ENCODE assay signal across 8 mouse cellular contexts in the genomic region with DNA sequence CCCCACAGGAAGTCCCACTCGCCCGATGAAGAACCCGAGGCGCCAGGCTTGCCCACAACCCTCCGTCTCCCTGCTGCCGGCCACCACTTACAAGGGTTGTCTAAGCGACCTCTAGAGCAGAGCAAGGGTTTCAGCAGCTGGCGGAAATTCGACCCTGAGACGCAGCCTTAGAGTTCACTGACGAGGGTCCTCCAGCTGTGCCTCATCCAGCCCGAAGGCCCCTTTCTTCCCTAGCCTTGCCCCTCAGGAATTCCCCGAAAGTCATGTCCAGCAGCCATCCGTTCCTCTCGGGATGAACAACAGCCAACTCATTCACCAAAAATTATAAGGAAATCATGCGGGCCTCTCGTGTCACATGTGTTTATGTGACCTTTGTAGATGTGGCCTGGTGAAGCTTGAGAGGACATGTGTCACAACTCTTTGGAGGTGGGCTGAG. TPM values are rescaled to one million over a fixed set of nuclear protein-coding genes. Genes with fewer than 3 reads are reported as not detected.
DNase-seq lines count a peak whose midpoint lies in the region; ATAC-seq and TF ChIP-seq lines count a peak whose summit lies in the region.

No protein-coding gene starts in this region.

- peak; percentile 78 for DNase-seq in kidney, postnatal 0 days (ENCODE audit: low spot score)
- no peak for DNase-seq in kidney, adult 11 months
- no peak for DNase-seq in intestine, embryonic 14.5 days (ENCODE audit: low spot score)
- DNase-seq in midbrain, embryonic 14.5 days, result no peak
- DNase-seq in right cerebral cortex, postnatal 25 days, result no peak
- no peak for DNase-seq in yolk sac, embryonic 10.5 days (ENCODE audit: low spot score)
- DNase-seq in right cerebral cortex, postnatal 10 days (ENCODE audit: low spot score in 2 of 2), result no peak

- peak overlapping the region; percentile 15; the same call in 1 of the 2 replicates for H3K9ac ChIP-seq in kidney, postnatal 0 days (ENCODE audit: low read depth, low read length)
- peak overlapping the region; percentile 49 for H3K9ac ChIP-seq in embryonic facial prominence, embryonic 13.5 days
- 0 out of 2 replicates have a peak overlapping the region, but pooled peaks have one; percentile 22 for H3K9ac ChIP-seq in intestine, embryonic 14.5 days (ENCODE audit: low read length)
- no peak overlapping the region; the same call in 1 of the 2 replicates for H3K9ac ChIP-seq in midbrain, embryonic 14.5 days (replicated peaks; ENCODE audit: low read length)

- 0 out of 2 replicates have a peak, but pooled peaks have one; percentile 2 for TF ChIP-seq CTCF in kidney, postnatal 0 days (IDR thresholded peaks at IDR 0.05; ENCODE audit: low read depth)

- no peaks in the 10 kb centered on the region for H3K36me3 ChIP-seq in kidney, postnatal 0 days (ENCODE audit: insufficient read depth, low read length)
- no peaks in the 10 kb centered on the region for H3K36me3 ChIP-seq in embryonic facial prominence, embryonic 13.5 days
- H3K36me3 ChIP-seq in intestine, embryonic 14.5 days (ENCODE audit: control insufficient read depth, insufficient read depth, low read length), result no peaks in the 10 kb centered on the region
- no peaks in the 10 kb centered on the region for H3K36me3 ChIP-seq in midbrain, embryonic 14.5 days (ENCODE audit: control insufficient read depth, insufficient read depth, low read length)

- H3K4me3 ChIP-seq in kidney, postnatal 0 days (replicated peaks; ENCODE audit: low read depth, low read length), result peak overlapping the region; percentile 71
- peak overlapping the region; percentile 97 for H3K4me3 ChIP-seq in embryonic facial prominence, embryonic 13.5 days
- H3K4me3 ChIP-seq in intestine, embryonic 14.5 days (ENCODE audit: low read depth, low read length), result peak overlapping the region; percentile 75
- H3K4me3 ChIP-seq in midbrain, embryonic 14.5 days (replicated peaks; ENCODE audit: low read depth, low read length), result peak overlapping the region; percentile 91

- WGBS in kidney, postnatal 0 days, result 6% methylated on average over 17 of the region's 17 CpGs
- WGBS in embryonic facial prominence, embryonic 13.5 days, result 10% methylated on average over 17 of the region's 17 CpGs
- WGBS in intestine, embryonic 14.5 days, result 10% methylated on average over 17 of the region's 17 CpGs
- WGBS in midbrain, embryonic 14.5 days, result 14% methylated on average over 17 of the region's 17 CpGs

- H3K27me3 ChIP-seq in kidney, postnatal 0 days (ENCODE audit: insufficient read depth, low read length), result no peaks in the 10 kb centered on the region
- H3K27me3 ChIP-seq in embryonic facial prominence, embryonic 13.5 days, result no peaks in the 10 kb centered on the region
- H3K27me3 ChIP-seq in intestine, embryonic 14.5 days (replicated peaks; ENCODE audit: control insufficient read depth, insufficient read depth, low read length), result no peaks in the 10 kb centered on the region
- no peaks in the 10 kb centered on the region for H3K27me3 ChIP-seq in midbrain, embryonic 14.5 days (ENCODE audit: control insufficient read depth, insufficient read depth, low read length)

- ATAC-seq in kidney, postnatal 0 days (replicated peaks; ENCODE audit: low FRiP score, low read depth), result peak; percentile 53; the same call in 1 of the 2 replicates
- ATAC-seq in embryonic facial prominence, embryonic 13.5 days (ENCODE audit: insufficient number of reproducible peaks, insufficient read depth, low FRiP score, low TSS enrichment, low read depth), result peak; percentile 3; the same call in 1 of the 2 replicates
- ATAC-seq in intestine, embryonic 14.5 days (replicated peaks; ENCODE audit: low FRiP score, low TSS enrichment, low read depth), result peak; percentile 17
- ATAC-seq in midbrain, embryonic 14.5 days (ENCODE audit: low FRiP score, low TSS enrichment), result peak; percentile 18; the same call in 1 of the 2 replicates

- 0 out of 2 replicates have a peak, but pooled peaks cover 3% of the 10 kb centered on the region for H3K4me1 ChIP-seq in kidney, postnatal 0 days (replicated peaks; ENCODE audit: insufficient read depth, low read length)
- peaks cover 9% of the 10 kb centered on the region; the same call in 1 of the 2 replicates for H3K4me1 ChIP-seq in embryonic facial prominence, embryonic 13.5 days
- peaks cover 8% of the 10 kb centered on the region for H3K4me1 ChIP-seq in intestine, embryonic 14.5 days (replicated peaks; ENCODE audit: control insufficient read depth, insufficient read depth, low read length)
- peaks cover 13% of the 10 kb centered on the region for H3K4me1 ChIP-seq in midbrain, embryonic 14.5 days (ENCODE audit: control insufficient read depth, insufficient read depth, low read length)

- H3K27ac ChIP-seq in kidney, postnatal 0 days, result peak overlapping the region; percentile 93
- peak overlapping the region; percentile 82; the same call in 1 of the 2 replicates for H3K27ac ChIP-seq in embryonic facial prominence, embryonic 13.5 days
- peak overlapping the region; percentile 83; the same call in 1 of the 2 replicates for H3K27ac ChIP-seq in intestine, embryonic 14.5 days (ENCODE audit: low read depth)
- H3K27ac ChIP-seq in midbrain, embryonic 14.5 days (replicated peaks; ENCODE audit: low read depth, low read length), result no peak overlapping the region

- H3K4me2 ChIP-seq in kidney, postnatal 0 days (ENCODE audit: low read length), result peak overlapping the region; percentile 70
- H3K4me2 ChIP-seq in embryonic facial prominence, embryonic 13.5 days, result peak overlapping the region; percentile 77
- H3K4me2 ChIP-seq in intestine, embryonic 14.5 days (ENCODE audit: low read length), result peak overlapping the region; percentile 87
- peak overlapping the region; percentile 75 for H3K4me2 ChIP-seq in midbrain, embryonic 14.5 days (ENCODE audit: low read length)

- H3K9me3 ChIP-seq in kidney, postnatal 0 days (replicated peaks; ENCODE audit: low read length), result no peaks in the 10 kb centered on the region
- no peaks in the 10 kb centered on the region for H3K9me3 ChIP-seq in embryonic facial prominence, embryonic 13.5 days
- no peaks in the 10 kb centered on the region for H3K9me3 ChIP-seq in intestine, embryonic 14.5 days (ENCODE audit: control insufficient read depth, low read length)
- no peaks in the 10 kb centered on the region for H3K9me3 ChIP-seq in midbrain, embryonic 14.5 days (ENCODE audit: control insufficient read depth, low read length)

RNA-seq across cellular contexts. Expression of a gene that starts 0.5 kb away (rescaled TPM):
- 3.3 and 3.5 TPM in 2 replicates for polyA plus RNA-seq in kidney, postnatal 0 days (2015; fragmentation: Nextera tagmentation; extraction: Ambion mirVana)
- polyA plus RNA-seq in embryonic facial prominence, embryonic 13.5 days (2015; fragmentation: Nextera tagmentation; extraction: Ambion mirVana), result 7.0 and 7.5 TPM in 2 replicates
- polyA plus RNA-seq in intestine, embryonic 14.5 days (2014; fragmentation: Nextera tagmentation; extraction: Ambion mirVana), result 7.1 and 7.6 TPM in 2 replicates
- polyA plus RNA-seq in midbrain, embryonic 14.5 days (2014; fragmentation: Nextera tagmentation; extraction: Ambion mirVana), result 5.5 and 6.6 TPM in 2 replicates

Comparison
In these comparisons a context has a peak if more than half of its experiments do, and no peak if none do; other contexts are left out.
1. ATAC-seq: peak in every context shown above with its lines; median percentile 53 in kidney, postnatal 0 days; 18 in midbrain, embryonic 14.5 days; 17 in intestine, embryonic 14.5 days; 3 in embryonic facial prominence, embryonic 13.5 days.